Mouse (Mus musculus): ENCODE measurements around the gene Slc41a2. TPM values are rescaled to one million over a fixed set of nuclear protein-coding genes. Genes with fewer than 3 reads are reported as not detected.

Slc41a2 gene
- polyA plus RNA-seq, 2 experiments: 1.7 to 2.3 TPM

DNA sequence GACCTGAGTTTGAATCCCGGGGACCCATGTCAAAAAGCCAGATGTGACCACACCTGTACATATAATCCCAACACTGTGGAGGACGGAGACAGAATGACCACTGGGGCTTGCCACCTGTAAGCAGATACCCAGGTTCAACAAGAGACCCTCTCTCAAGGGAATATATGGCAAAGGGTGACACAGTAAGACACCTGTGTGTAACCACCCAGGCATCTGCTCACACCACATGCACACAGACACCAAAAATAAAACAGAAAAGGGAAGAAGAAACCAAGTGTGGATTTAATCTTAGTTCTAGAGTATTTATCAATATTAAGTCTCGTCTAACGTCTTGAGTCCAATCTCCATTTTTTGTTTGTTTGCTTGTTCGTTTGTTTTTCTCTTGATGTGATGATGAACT lies 5.9 kb downstream of the Slc41a2 start:
- DNase-seq (ENCODE audit: low spot score): no peak
- 87% methylated on average over 5 of the region's 5 CpGs for WGBS
- Histone ChIP-seq H3K36me3 (ENCODE audit: control insufficient read depth, insufficient read depth, low read length) (no peaks in the 10 kb centered on the region), H3K4me1 (ENCODE audit: control insufficient read depth, insufficient read depth, low read length) (no peaks in the 10 kb centered on the region), H3K27me3 (ENCODE audit: control insufficient read depth, insufficient read depth, low read length) (peaks cover 18% of the 10 kb centered on the region), H3K4me3 (replicated peaks; ENCODE audit: low read length) (no peak overlapping the region), H3K27ac (replicated peaks; ENCODE audit: low read depth, low read length) (no peak overlapping the region), H3K9ac (ENCODE audit: low read depth, low read length, severe bottlenecking) (no peak overlapping the region), H3K4me2 (replicated peaks; ENCODE audit: low read depth, low read length, severe bottlenecking) (no peak overlapping the region), H3K9me3 (ENCODE audit: control insufficient read depth, low read length) (no peaks in the 10 kb centered on the region)
- ATAC-seq (ENCODE audit: low FRiP score, low read depth): no peak
- TF ChIP-seq POLR2A (IDR thresholded peaks at IDR 0.05; ENCODE audit: borderline replicate concordance, extremely low read depth, insufficient read depth, insufficient read length): no peak

DNA sequence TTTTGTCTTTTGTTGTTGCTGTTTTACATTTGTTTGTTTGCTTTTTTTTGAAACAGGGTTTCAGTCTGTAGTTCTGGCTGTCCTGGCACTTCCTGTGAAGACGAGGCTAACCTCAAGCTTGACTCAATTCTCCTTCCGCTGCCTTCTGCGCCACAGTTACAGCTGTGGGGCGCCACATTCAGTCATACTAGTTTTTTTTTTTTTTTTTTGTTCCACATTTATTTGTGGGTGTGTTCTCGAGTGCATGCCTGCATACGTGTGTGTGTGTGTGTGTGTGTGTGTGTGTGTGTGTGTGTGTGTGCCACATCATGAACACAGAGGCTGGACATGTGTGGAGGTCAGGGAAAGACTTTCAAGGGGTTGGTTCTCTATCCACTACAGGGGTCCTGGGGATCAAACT lies 7.3 kb downstream of the Slc41a2 start:
- Histone ChIP-seq H3K4me2 (replicated peaks; ENCODE audit: low read depth, low read length, severe bottlenecking) (no peak overlapping the region), H3K9me3 (ENCODE audit: control insufficient read depth, low read length) (no peaks in the 10 kb centered on the region), H3K27ac (replicated peaks; ENCODE audit: low read depth, low read length) (no peak overlapping the region), H3K36me3 (ENCODE audit: control insufficient read depth, insufficient read depth, low read length) (no peaks in the 10 kb centered on the region), H3K27me3 (ENCODE audit: control insufficient read depth, insufficient read depth, low read length) (peaks cover 7% of the 10 kb centered on the region; the same call in 1 of the 2 replicates), H3K9ac (ENCODE audit: low read depth, low read length, severe bottlenecking) (no peak overlapping the region), H3K4me3 (replicated peaks; ENCODE audit: low read length) (no peak overlapping the region), H3K4me1 (ENCODE audit: control insufficient read depth, insufficient read depth, low read length) (no peaks in the 10 kb centered on the region)
- 71% methylated on average over 6 of the region's 6 CpGs for WGBS
- ATAC-seq (ENCODE audit: low FRiP score, low read depth) (no peak), DNase-seq (ENCODE audit: low spot score) (no peak)
- no peak for TF ChIP-seq POLR2A (IDR thresholded peaks at IDR 0.05; ENCODE audit: borderline replicate concordance, extremely low read depth, insufficient read depth, insufficient read length)

DNA sequence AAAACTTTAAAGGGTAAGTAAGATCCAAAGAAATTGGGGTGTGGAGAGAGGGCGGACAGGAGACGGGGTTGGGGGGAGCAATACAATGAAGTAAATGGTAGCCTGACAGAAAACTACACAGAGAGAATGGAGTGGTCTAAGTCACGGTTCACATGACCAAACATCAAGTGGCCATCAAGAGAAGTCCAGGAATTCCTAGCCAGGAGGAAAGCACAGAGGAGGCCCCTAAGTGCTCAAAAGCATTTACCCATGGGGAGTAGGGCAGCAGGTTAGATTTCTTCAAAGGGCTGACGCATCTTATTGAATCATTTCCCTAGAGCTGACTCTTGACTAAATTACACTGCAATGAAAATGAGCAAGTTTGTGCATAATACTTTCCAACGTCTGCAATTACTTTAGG lies 8.9 kb downstream of the Slc41a2 start:
- H3K27me3 ChIP-seq (ENCODE audit: control insufficient read depth, insufficient read depth, low read length): 0 out of 2 replicates have a peak, but pooled peaks cover under 1% of the 10 kb centered on the region
- WGBS: 68% methylated on average over 5 of the region's 5 CpGs
- TF ChIP-seq POLR2A (IDR thresholded peaks at IDR 0.05; ENCODE audit: borderline replicate concordance, extremely low read depth, insufficient read depth, insufficient read length): no peak
- ATAC-seq (ENCODE audit: low FRiP score, low read depth) (no peak), DNase-seq (ENCODE audit: low spot score) (no peak)
- no peak overlapping the region for H3K9ac ChIP-seq (ENCODE audit: low read depth, low read length, severe bottlenecking)
- no peak overlapping the region for H3K4me3 ChIP-seq (replicated peaks; ENCODE audit: low read length)
- H3K27ac ChIP-seq (replicated peaks; ENCODE audit: low read depth, low read length): no peak overlapping the region
- H3K36me3 ChIP-seq (ENCODE audit: control insufficient read depth, insufficient read depth, low read length): no peaks in the 10 kb centered on the region
- H3K4me2 ChIP-seq (replicated peaks; ENCODE audit: low read depth, low read length, severe bottlenecking): no peak overlapping the region
- H3K4me1 ChIP-seq (ENCODE audit: control insufficient read depth, insufficient read depth, low read length): no peaks in the 10 kb centered on the region
- no peaks in the 10 kb centered on the region for H3K9me3 ChIP-seq (ENCODE audit: control insufficient read depth, low read length)

DNA sequence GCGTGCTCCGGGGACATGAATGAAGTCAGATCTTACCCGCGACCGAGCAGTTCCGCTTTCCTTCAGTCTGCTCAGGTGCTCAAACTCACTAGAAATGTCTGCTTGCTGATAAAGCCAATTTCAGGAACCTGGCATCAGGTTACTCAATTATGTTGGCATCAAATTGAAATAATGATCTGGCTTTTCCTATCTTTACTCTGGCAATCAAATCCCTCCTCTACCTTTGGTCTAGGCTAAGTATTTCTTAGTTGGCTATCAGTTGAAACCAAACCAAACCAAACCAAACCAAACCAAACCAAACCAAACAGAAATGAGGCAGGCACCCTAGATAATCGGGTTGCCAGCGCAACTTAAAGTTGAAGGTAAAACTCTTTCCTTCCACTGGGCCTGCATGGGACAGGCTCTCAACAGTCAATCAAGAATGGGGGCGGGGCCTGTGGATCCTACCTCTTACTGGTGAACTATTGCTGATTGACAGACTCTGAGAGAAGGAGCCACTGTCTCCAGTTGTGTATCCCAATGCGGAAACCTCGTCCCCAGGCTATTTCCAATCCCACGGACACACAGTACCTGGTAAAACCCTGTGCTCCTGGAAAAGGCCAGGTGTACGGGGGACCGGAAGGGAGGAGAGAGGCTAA lies 10.9 kb downstream of the Slc41a2 start:
- H3K4me3 ChIP-seq (replicated peaks; ENCODE audit: low read length): no peak overlapping the region
- H3K27ac ChIP-seq (replicated peaks; ENCODE audit: low read depth, low read length): no peak overlapping the region

DNA sequence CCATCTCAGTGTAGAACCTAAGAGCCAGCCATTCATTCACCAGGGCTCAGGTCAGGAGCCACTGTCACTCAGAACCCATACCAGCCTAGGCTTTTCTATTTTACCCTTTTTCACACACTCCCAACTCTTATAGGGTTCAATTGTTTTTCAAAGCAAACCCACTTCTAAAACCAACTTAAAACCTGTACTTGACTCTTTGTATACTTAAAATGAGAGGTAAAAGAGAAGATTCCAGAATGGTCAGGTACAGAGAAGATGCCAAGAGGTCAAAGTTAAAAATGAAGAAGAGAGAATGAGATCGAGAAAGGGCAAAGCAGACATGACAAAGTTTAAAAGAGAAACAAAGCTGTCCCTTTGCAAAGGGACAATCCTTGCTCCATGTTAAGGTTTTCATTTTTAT lies 11.8 kb downstream of the Slc41a2 start:
- DNase-seq (ENCODE audit: low spot score): no peak
- Histone ChIP-seq H3K27me3 (ENCODE audit: control insufficient read depth, insufficient read depth, low read length) (no peaks in the 10 kb centered on the region), H3K36me3 (ENCODE audit: control insufficient read depth, insufficient read depth, low read length) (no peaks in the 10 kb centered on the region), H3K4me2 (replicated peaks; ENCODE audit: low read depth, low read length, severe bottlenecking) (no peak overlapping the region), H3K4me1 (ENCODE audit: control insufficient read depth, insufficient read depth, low read length) (no peaks in the 10 kb centered on the region), H3K4me3 (replicated peaks; ENCODE audit: low read length) (no peak overlapping the region), H3K27ac (replicated peaks; ENCODE audit: low read depth, low read length) (no peak overlapping the region), H3K9ac (ENCODE audit: low read depth, low read length, severe bottlenecking) (no peak overlapping the region), H3K9me3 (ENCODE audit: control insufficient read depth, low read length) (no peaks in the 10 kb centered on the region)
- no peak for TF ChIP-seq POLR2A (IDR thresholded peaks at IDR 0.05; ENCODE audit: borderline replicate concordance, extremely low read depth, insufficient read depth, insufficient read length)
- 86% methylated on average over 1 of the region's 1 CpGs for WGBS
- ATAC-seq (ENCODE audit: low FRiP score, low read depth): no peak

More for the DNA sequence above, 10.9 kb downstream of the Slc41a2 start:
- Histone ChIP-seq H3K9ac (ENCODE audit: low read depth, low read length, severe bottlenecking) (no peak overlapping the region), H3K4me2 (replicated peaks; ENCODE audit: low read depth, low read length, severe bottlenecking) (no peak overlapping the region), H3K9me3 (ENCODE audit: control insufficient read depth, low read length) (no peaks in the 10 kb centered on the region), H3K4me1 (ENCODE audit: control insufficient read depth, insufficient read depth, low read length) (no peaks in the 10 kb centered on the region), H3K36me3 (ENCODE audit: control insufficient read depth, insufficient read depth, low read length) (no peaks in the 10 kb centered on the region), H3K27me3 (ENCODE audit: control insufficient read depth, insufficient read depth, low read length) (no peaks in the 10 kb centered on the region)
- no peak for ATAC-seq (ENCODE audit: low FRiP score, low read depth)
- TF ChIP-seq POLR2A (IDR thresholded peaks at IDR 0.05; ENCODE audit: borderline replicate concordance, extremely low read depth, insufficient read depth, insufficient read length): no peak
- WGBS: 91% methylated on average over 14 of the region's 14 CpGs
- DNase-seq (ENCODE audit: low spot score): no peak
